Mouse (Mus musculus) bone marrow, adult 2 months (tissue): ENCODE measurements at regions not wholly inside any gene's neighbourhood (a gene's known extent, or its start where the extent isn't known, plus 50 kb on each side); places are given as distances from the start of the nearest gene placed in this dataset.

Source experiments
- CTCF ChIP-seq: fragments of 200-500 bp; IDR thresholded peaks from 2 replicates; pipeline ENCODE4 v1.5.1; 2011; ENCODE audit warnings: low read length, control low read depth; ENCODE audit not compliant: control insufficient read depth, insufficient read depth
- POLR2A ChIP-seq: fragments of 200-500 bp; IDR thresholded peaks from 2 replicates; pipeline ENCODE4 v1.6.1; 2011; ENCODE audit warnings: low read depth, mild to moderate bottlenecking, control low read depth, low read length, borderline replicate concordance; ENCODE audit not compliant: control insufficient read depth

DNA sequence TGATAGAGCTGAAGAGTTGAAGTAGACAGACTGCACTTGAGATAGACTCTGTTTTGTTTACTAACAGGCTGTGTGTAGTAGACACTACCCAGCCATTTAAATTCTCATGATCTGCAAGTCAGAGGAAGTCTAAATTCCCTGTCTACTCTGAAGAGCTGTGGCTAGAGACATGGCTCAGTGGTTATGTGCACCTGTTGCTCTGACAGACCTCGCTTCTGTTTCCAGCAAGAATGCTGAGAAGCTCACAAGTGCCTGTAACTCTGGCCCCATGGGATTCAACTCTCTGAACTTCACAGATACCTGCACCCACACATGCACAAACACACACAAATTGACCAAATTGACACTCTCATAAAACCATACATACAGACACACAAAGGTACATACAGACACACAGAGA is 543.4 kb upstream of the Intu start:
- TF ChIP-seq POLR2A (no peak), CTCF (no peak)
